Mouse (Mus musculus) hindbrain, embryonic 15.5 days (tissue): ENCODE data around the gene Insig1. TPM values are rescaled to one million over a fixed set of nuclear protein-coding genes. Genes with fewer than 3 reads are reported as not detected.

Source experiments
- ATAC-seq: fragments of 200-750 bp; cut with Nextera tagmentation; 2 replicates; pipeline ENCODE4 v1.8.0; 2017; ENCODE audit warnings: low read depth, moderate number of reproducible peaks, moderate TSS enrichment; ENCODE audit not compliant: low FRiP score
- H3K27ac ChIP-seq: fragments of 300-500 bp; sonication (generic); replicated peaks from 2 replicates; pipeline ENCODE4 v1.5.1; 2015; ENCODE audit warnings: mild to moderate bottlenecking, inconsistent platforms
- H3K27me3 ChIP-seq: fragments of 300-500 bp; sonication (generic); 2 replicates; pipeline ENCODE4 v1.6.1; 2015; ENCODE audit warnings: control low read depth, inconsistent platforms
- H3K36me3 ChIP-seq: fragments of 300-500 bp; sonication (generic); 2 replicates; pipeline ENCODE4 v1.6.1; 2015; ENCODE audit warnings: control low read depth, inconsistent platforms
- H3K4me1 ChIP-seq: fragments of 300-500 bp; sonication (generic); replicated peaks from 2 replicates; pipeline ENCODE4 v1.6.1; 2015; ENCODE audit warnings: control low read depth, inconsistent platforms
- H3K4me2 ChIP-seq: fragments of 300-500 bp; sonication (generic); 2 replicates; pipeline ENCODE4 v1.6.1; 2015; ENCODE audit warnings: moderate library complexity, mild to moderate bottlenecking, inconsistent platforms
- H3K4me3 ChIP-seq: fragments of 300-500 bp; sonication (generic); 2 replicates; pipeline ENCODE4 v1.5.1; 2015; ENCODE audit warnings: mild to moderate bottlenecking, inconsistent platforms
- H3K9ac ChIP-seq: fragments of 300-500 bp; sonication (generic); 2 replicates; pipeline ENCODE4 v1.6.1; 2015; ENCODE audit warnings: inconsistent platforms
- H3K9me3 ChIP-seq: fragments of 300-500 bp; sonication (generic); 2 replicates; pipeline ENCODE4 v1.6.1; 2016; ENCODE audit warnings: control low read depth, inconsistent platforms
- WGBS: fragments of 180-500 bp; shearing (Covaris S2); methylation state at CpG from one replicate; pipeline ENCODE4 v1.1.7; 2015; 5-methylcytosine and 5-hydroxymethylcytosine counted together
- polyA plus RNA-seq: library from polyadenylated mRNA; unstranded; fragments of >200 nt; fragmentation: Nextera tagmentation; extraction: Ambion mirVana; gene quantifications from 2 replicates; pipeline ENCODE4 v1.2.1, GENCODE M21; 2015

Insig1 gene
- polyA plus RNA-seq, 1 experiment from 2014 or later, result 80.5 TPM

DNA sequence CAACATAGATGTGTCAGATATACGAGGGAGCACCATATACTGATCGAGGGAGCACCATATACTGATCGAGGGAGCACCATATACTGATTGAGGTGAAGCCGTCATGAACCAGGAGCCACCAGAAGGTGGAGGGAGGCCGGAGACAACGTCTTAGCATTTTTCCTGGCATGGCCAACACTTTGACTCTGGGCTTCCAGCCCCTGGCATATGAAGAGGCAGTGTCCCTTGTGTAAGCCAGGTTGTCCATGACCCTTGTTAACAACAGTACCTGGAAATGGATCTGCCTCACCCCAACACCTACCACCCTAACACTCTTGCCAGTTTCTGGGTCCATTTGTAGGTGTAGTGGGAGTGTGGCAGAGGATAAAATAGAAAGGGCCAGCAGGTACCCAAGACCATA, 23.7 kb downstream of the Insig1 start:
- no peak overlapping the region for H3K9ac ChIP-seq
- no peaks in the 10 kb centered on the region for H3K27me3 ChIP-seq
- H3K9me3 ChIP-seq, result no peaks in the 10 kb centered on the region
- ATAC-seq, result no peak
- no peaks in the 10 kb centered on the region for H3K4me1 ChIP-seq
- H3K27ac ChIP-seq, result no peak overlapping the region
- whole genome bisulfite sequencing, result 80% methylated on average over 6 of the region's 6 CpGs
- no peak overlapping the region for H3K4me2 ChIP-seq
- no peak overlapping the region for H3K4me3 ChIP-seq
- H3K36me3 ChIP-seq, result no peaks in the 10 kb centered on the region

DNA sequence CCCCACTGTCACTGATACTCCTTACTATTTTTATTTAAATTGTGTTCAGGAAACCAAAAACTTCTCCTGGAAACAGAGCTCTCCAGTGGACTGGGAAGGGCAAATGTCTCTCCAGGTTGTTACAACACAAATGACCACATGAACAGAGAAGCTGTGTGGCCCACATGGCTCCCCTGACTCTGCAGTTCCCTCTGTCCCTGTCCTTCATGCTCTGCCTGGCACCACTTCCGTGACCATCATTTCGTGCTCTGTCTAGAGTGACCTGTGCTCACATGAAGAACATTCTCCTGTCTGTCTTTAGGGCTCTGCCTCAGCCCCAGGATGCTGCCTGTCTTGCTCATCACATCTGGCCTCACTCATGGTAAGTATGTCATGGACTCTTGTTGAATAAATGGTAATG, 24.5 kb downstream of the Insig1 start:
- Histone ChIP-seq H3K4me3 (no peak overlapping the region), H3K27me3 (no peaks in the 10 kb centered on the region), H3K27ac (no peak overlapping the region), H3K36me3 (no peaks in the 10 kb centered on the region), H3K4me2 (no peak overlapping the region), H3K4me1 (no peaks in the 10 kb centered on the region), H3K9ac (no peak overlapping the region), H3K9me3 (no peaks in the 10 kb centered on the region)
- 87% methylated on average over 2 of the region's 2 CpGs for WGBS
- no peak for ATAC-seq

DNA sequence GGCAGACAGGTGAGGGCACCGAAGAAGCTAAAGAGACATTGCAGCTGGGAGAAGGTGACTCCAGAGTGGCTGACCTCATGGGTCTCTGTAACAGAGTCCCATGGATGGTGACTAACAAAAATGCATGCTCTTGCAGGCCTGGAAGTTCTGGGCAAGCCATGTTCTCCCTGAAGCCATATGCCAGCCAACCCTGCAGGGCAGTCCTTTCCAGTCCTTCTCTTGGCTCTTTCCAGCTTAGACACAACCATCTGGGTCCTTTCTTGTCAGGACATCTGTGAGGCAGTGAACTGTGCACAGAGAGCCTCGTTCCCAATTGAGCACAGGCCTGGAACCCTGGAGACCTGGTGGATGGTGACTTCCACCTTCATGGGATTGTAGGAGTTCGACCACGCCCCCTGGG, 35.8 kb downstream of the Insig1 start:
- H3K9ac ChIP-seq, result no peak overlapping the region
- 0 out of 2 replicates have a peak, but pooled peaks cover 5% of the 10 kb centered on the region for H3K9me3 ChIP-seq
- 75% methylated on average over 4 of the region's 4 CpGs for WGBS
- no peak overlapping the region for H3K4me3 ChIP-seq
- H3K36me3 ChIP-seq, result no peaks in the 10 kb centered on the region
- H3K27ac ChIP-seq, result no peak overlapping the region
- no peak for ATAC-seq
- no peaks in the 10 kb centered on the region for H3K4me1 ChIP-seq
- H3K27me3 ChIP-seq, result no peaks in the 10 kb centered on the region
- H3K4me2 ChIP-seq, result no peak overlapping the region

DNA sequence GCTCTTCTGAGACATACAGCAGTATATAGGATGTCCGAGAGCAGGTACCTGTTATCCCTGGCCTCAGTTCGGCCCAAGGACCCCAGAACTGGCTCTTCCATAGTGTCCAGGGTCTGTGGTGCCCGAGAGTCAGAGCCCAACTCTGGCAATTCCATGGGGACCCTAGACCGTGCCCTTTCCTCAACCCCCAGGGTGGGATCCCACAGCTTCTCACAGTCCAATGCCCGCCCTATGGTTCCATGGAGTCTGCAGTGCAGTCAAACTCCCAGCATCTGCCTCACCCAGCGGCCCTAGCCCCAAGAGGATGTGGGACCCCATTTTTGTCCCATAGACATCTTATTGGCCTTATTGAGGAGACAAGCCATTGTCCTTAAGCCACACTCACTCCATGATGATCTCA, 36.8 kb downstream of the Insig1 start:
- H3K27ac ChIP-seq, result no peak overlapping the region
- H3K4me2 ChIP-seq, result no peak overlapping the region
- no peak overlapping the region for H3K9ac ChIP-seq
- 93% methylated on average over 6 of the region's 6 CpGs for WGBS
- no peak for ATAC-seq
- H3K4me1 ChIP-seq, result no peaks in the 10 kb centered on the region
- H3K9me3 ChIP-seq, result 0 out of 2 replicates have a peak, but pooled peaks cover 5% of the 10 kb centered on the region
- H3K4me3 ChIP-seq, result no peak overlapping the region
- no peaks in the 10 kb centered on the region for H3K36me3 ChIP-seq
- no peaks in the 10 kb centered on the region for H3K27me3 ChIP-seq

DNA sequence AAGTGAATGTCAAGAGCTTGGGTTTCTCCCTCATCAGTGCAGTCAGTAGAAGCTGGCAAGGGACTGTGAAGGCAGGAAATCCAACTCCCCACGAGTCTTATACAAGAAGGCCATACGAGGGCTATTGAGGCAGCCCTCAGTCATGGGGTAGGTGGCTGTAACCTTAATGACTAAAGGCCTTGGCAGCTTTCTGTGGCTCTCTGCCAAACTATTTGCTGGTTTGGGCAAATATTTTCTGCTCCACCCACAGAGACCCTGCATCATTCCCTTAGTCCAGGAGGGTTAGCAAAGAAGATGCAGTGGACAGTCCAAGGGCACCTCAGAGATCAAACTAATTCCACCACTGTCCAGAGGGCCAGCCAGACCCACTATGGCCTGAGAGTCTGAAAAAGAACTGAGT, 39.7 kb downstream of the Insig1 start:
- no peak for ATAC-seq
- Histone ChIP-seq H3K27ac (no peak overlapping the region), H3K36me3 (no peaks in the 10 kb centered on the region)

DNA sequence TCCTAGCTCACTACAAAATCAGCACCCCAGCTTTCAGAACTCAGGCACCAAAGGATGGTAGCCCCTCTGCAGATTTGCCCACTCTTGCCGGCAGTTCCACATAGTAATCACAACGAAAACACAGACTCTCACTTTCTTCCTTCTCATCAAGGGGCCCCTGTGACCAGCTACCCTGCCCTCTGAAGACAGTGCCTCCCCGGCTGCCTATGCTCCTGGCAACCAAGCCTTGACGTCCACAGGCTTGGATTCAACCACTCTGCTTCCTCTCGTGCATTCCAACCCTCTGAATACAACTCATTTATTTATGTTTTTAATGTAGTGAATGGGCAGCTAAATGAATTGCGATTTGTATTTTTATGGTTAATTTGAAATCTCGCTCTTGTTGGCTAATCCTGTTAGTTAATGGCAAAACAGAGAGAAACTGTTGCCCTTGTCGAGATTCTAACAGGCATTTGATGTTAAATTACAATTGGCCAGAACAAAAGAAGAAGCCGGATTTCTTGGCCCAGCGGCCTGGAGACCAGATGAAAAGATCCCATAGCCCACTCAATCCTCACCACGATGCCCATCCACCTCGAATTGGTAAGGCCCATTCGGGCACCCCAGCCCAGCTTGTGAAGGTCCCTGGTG, 46.2 kb downstream of the Insig1 start:
- Histone ChIP-seq H3K9ac (no peak overlapping the region), H3K9me3 (no peaks in the 10 kb centered on the region), H3K27ac (no peak overlapping the region), H3K4me1 (peaks cover 8% of the 10 kb centered on the region), H3K27me3 (peaks cover 45% of the 10 kb centered on the region), H3K36me3 (no peaks in the 10 kb centered on the region), H3K4me3 (peak overlapping the region; percentile 29; the same call in 1 of the 2 replicates), H3K4me2 (peak overlapping the region; percentile 55)
- 5% methylated on average over 13 of the region's 13 CpGs for WGBS
- no peak for ATAC-seq

More for the DNA sequence above, 39.7 kb downstream of the Insig1 start:
- no peaks in the 10 kb centered on the region for H3K4me1 ChIP-seq
- no peak overlapping the region for H3K4me2 ChIP-seq
- no peak overlapping the region for H3K4me3 ChIP-seq
- H3K9me3 ChIP-seq, result 0 out of 2 replicates have a peak, but pooled peaks cover 2% of the 10 kb centered on the region
- WGBS, result 71% methylated on average over 2 of the region's 2 CpGs
- no peak overlapping the region for H3K9ac ChIP-seq
- no peaks in the 10 kb centered on the region for H3K27me3 ChIP-seq

DNA sequence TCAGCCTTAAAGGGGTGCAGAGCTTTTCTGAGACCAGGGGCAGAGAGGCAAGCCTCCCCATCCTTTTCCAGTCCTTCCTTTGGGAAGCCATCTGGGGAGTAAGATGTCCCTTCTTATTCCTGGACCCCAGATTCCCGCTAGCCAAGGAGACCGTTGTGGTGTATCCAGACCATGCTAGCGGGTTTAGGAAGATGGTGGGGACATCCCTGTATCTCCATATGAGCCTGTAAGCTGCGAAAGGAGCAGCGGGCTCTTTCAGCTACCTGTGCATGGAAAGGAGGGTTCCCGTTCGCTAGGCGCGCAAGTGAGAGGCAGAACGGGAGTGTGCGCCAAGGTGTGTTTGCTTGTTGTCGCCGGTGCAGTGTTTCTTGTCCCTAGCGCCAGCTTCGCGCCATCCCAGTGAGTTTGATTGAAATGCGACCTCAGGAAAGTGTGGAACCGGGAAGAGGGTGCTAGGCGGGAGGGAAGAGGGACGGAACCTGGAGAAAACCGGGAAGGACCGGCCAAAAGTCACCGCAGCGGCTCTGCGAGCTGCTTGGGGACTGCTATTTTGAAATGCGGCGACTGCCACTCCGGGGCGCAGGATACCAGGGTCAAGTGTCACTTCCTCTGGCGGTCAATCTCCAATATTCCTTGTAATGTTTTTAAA, 46.8 kb downstream of the Insig1 start:
- Histone ChIP-seq H3K27ac (no peak overlapping the region; the same call in 1 of the 2 replicates), H3K9ac (0 out of 2 replicates have a peak overlapping the region, but pooled peaks have one; percentile 5), H3K27me3 (peaks cover 51% of the 10 kb centered on the region), H3K36me3 (no peaks in the 10 kb centered on the region), H3K4me2 (peak overlapping the region; percentile 55), H3K4me1 (peaks cover 9% of the 10 kb centered on the region), H3K9me3 (no peaks in the 10 kb centered on the region), H3K4me3 (peak overlapping the region; percentile 29)
- ATAC-seq, result no peak
- WGBS, result under 1% methylated on average over 30 of the region's 30 CpGs

DNA sequence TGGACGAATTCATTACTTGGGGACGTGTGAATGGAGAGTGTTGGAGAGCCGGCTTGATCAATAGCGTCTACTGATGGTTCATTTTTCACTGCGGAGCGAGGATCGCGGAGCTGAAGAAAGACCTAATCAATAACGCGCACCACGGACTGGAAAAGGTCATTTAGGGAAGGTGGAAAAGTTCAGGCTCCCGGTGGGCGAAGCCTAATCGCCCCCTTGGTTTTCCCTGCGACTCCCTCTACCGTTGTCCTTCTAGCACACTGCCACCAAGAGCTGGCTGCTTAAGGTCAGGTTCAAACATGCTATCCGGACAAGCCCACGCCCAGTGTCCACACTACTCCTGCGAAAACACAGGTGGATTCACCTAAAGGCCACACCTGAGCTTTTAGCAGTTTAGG, 47.4 kb downstream of the Insig1 start:
- peaks cover 14% of the 10 kb centered on the region for H3K4me1 ChIP-seq
- H3K27ac ChIP-seq, result no peak overlapping the region; the same call in 1 of the 2 replicates
- 0 out of 2 replicates have a peak overlapping the region, but pooled peaks have one; percentile 5 for H3K9ac ChIP-seq
- peaks cover 56% of the 10 kb centered on the region for H3K27me3 ChIP-seq
- H3K36me3 ChIP-seq, result no peaks in the 10 kb centered on the region
- peak overlapping the region; percentile 55 for H3K4me2 ChIP-seq
- H3K4me3 ChIP-seq, result peak overlapping the region; percentile 29
- no peaks in the 10 kb centered on the region for H3K9me3 ChIP-seq
- under 1% methylated on average over 19 of the region's 19 CpGs for WGBS
- no peak for ATAC-seq

DNA sequence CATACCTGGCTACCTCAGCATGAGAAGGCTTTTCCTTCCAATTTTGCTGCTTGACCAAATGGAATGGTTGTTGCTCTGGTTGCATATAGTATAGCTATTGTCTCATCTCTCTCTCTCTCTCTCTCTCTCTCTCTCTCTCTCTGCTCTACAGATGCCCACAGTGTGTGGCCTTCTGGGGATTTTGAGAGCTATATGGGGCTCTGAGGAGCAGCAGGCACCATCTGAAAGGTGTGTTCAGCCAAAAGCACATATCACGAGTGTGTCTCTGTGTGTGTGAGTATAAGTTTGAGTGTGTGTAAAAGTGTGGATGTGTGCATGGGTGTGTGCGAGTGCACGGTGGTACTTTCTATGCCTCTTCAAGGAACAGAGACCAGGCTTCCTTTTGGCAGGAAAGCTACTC, 48.4 kb downstream of the Insig1 start:
- H3K27ac ChIP-seq, result no peak overlapping the region
- ATAC-seq, result no peak
- no peaks in the 10 kb centered on the region for H3K36me3 ChIP-seq
- no peak overlapping the region for H3K9ac ChIP-seq
- no peak overlapping the region for H3K4me3 ChIP-seq
- peaks cover 65% of the 10 kb centered on the region for H3K27me3 ChIP-seq
- H3K4me1 ChIP-seq, result peaks cover 22% of the 10 kb centered on the region
- H3K9me3 ChIP-seq, result no peaks in the 10 kb centered on the region
- H3K4me2 ChIP-seq, result no peak overlapping the region
- WGBS, result 22% methylated on average over 3 of the region's 3 CpGs

DNA sequence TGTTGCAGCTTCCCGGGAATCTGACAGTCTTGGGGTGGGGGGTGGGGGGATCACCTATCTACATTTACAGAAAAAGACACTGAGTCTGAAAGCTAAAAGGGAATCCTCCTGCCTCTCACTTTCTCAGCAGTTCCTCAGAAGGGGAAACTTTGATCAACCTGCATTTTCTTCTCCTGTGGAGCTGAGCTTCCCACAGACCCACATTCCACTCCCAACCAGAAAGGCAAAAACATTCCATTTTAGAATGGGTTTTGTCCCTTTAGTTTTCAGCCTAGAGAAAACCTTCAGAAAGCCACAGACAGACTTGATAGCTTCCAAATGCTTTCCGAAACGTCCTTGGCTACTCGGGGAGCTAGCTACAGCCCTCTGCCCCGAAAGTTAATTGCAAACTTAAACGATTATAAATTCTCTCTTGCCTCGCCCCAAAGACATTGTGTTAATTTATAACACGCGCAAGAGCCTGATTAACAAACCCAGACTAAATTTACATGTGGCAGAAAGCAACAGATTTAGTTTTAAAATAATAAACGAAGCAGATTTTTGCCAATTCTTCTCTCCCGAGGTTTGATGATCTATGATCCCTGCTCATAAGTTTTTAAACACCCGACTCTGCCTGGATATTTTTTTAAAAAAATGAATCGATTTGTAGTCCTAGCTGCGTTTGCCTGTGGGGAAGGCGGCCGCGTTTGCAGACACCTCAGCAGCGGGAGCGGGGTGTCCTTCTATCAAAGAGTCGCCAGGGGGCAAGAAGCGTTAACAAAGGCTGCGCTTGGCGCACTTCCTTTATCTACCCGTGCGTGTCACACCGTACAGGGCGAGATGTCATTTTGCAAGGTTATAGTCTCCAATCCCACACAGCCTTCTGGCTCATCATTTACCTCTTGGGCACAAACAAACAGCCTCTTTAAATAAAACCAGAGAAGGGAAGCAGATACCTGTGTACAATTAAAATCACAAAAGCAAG, 51.6 kb downstream of the Insig1 start:
- 0 out of 2 replicates have a peak overlapping the region, but pooled peaks have one; percentile 2 for H3K4me3 ChIP-seq
- no peak overlapping the region for H3K9ac ChIP-seq
- H3K4me1 ChIP-seq, result peaks cover 22% of the 10 kb centered on the region
- peak; percentile 52; the same call in 1 of the 2 replicates for ATAC-seq
- peak overlapping the region; percentile 38 for H3K4me2 ChIP-seq
- under 1% methylated on average over 27 of the region's 27 CpGs for WGBS
- no peaks in the 10 kb centered on the region for H3K36me3 ChIP-seq
- no peaks in the 10 kb centered on the region for H3K9me3 ChIP-seq
- H3K27ac ChIP-seq, result 0 out of 2 replicates have a peak overlapping the region, but pooled peaks have one; percentile 27
- peaks cover 84% of the 10 kb centered on the region for H3K27me3 ChIP-seq

DNA sequence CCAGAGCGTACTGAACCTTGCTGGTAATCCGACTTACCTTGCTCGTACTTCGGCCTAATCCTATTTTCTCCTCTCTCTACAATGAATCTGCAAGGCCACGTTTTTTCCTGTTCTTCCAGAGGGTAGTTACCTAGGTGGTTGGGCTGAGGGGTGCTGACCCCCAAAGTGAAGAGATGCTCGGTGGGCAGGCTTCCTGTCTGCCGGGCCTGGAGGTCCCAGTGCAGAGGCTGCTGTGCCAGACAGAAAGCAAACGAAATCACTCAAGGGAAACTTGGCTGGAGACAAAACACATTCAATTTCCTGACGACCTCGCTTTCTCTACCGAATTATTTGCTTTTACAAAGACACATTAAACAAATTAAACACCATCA, 52.3 kb downstream of the Insig1 start:
- H3K9me3 ChIP-seq, result no peaks in the 10 kb centered on the region
- H3K27ac ChIP-seq, result 0 out of 2 replicates have a peak overlapping the region, but pooled peaks have one; percentile 27
- ATAC-seq, result no peak
- 3% methylated on average over 11 of the region's 11 CpGs for WGBS
- H3K4me1 ChIP-seq, result peaks cover 16% of the 10 kb centered on the region
- H3K36me3 ChIP-seq, result no peaks in the 10 kb centered on the region
- H3K4me3 ChIP-seq, result 0 out of 2 replicates have a peak overlapping the region, but pooled peaks have one; percentile 2
- peaks cover 88% of the 10 kb centered on the region for H3K27me3 ChIP-seq
- H3K9ac ChIP-seq, result no peak overlapping the region
- peak overlapping the region; percentile 38 for H3K4me2 ChIP-seq
